Mouse (Mus musculus): Measurements from ENCODE around the gene Spag6.

The Spag6 gene

DNA sequence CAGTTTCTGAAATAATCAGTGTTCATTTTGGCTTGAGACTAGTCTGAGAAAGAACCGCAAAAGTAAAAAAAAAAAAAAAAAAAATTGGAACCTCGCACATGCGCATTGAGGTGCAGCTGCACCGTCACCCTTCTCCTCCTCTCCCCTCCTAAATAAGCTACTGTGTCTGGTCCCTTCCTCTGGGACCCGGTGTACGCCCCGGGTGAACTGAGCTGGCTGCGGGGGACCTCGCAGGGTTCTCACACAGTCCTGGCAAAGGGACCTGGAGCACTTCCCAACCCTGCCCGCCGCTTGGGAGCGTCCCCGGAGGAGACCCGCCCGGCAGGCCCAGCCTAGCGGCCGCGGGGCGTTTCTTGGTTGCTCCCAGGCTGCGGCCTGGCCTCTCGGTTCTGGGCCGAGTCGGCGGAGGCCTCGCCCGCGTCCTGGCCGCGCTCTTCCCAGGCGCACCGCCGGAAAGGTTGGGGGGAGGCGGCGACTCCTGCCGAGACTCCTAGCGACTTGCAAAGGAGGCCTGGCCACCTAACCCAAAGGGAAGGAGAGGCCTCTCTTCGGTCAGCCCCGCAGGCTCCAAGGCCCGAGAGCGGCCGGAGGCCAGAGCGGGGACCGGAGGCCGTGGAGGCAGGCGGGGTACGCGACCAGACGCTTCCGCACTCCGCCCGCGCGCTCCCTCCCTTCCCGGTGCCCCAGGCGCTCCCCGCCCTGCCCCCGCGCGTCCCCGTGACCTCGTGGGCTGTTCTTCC is at the start of gene Spag6:
Gene Spag6, plus strand, starts transcription at position 162 of the 740 bp plus-strand sequence.
- DNase-seq (ENCODE audit: low read depth) = no peak

DNA sequence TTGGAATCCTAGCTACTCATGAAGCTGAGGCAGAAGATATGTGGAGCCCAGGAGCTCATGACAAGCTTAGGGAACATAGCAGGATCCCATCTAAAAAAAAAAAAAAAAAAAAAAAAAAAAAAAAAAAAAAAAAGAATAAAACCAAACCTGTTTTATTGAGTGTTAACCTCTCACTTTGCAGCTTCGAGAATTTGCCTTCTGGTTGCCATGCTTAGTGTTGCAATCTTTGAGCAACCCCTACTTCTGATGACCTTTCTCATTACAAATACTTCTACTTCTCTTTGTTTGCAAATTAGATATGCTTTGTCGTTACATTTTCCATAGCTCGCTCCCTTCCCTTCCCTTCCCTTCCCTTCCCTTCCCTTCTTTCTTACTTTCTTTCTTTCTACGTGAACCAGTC is 45.3 kb upstream of the Spag6 start:
- no peak for DNase-seq (ENCODE audit: low read depth)

DNA sequence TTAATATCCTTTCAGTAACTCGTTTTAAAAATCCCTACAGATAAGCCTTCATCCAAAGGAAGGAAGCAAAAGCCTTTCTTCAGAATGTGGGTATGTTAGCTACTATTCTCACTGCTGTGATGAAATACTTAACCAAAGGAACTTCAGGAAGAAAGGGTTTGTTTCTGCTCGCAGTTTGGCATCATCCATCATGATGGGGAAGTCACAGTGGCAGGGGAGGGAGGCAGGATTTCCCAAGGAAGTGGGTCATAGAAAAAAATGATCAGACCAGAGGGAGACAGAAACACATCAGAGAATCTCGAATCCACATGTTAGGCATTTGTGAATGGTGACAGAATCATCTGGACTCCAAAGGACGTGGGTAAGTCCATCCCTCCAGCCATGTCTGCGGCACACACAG is 39.0 kb upstream of the Spag6 start:
- no peak for DNase-seq (ENCODE audit: low read depth)

GRCm38 (mm10) chr2:18664003-18664402 is 29.8 kb upstream of the Spag6 start:
- no peak for DNase-seq (ENCODE audit: low read depth)

GRCm38 (mm10) chr2:18671041-18671440 is 22.8 kb upstream of the Spag6 start:
- DNase-seq (ENCODE audit: low read depth) = no peak

- peak; percentile 68 for DNase-seq (ENCODE audit: low read depth)
Measured at GRCm38 (mm10) chr2:18672133-18672765, 21.6 kb upstream of the Spag6 start, which contains the start of gene Commd3. Commd3 (plus strand) TSS chr2:18672384.

- DNase-seq (ENCODE audit: low read depth) = no peak
Measured at GRCm38 (mm10) chr2:18672766-18673164, 21.1 kb upstream of the Spag6 start.

DNA sequence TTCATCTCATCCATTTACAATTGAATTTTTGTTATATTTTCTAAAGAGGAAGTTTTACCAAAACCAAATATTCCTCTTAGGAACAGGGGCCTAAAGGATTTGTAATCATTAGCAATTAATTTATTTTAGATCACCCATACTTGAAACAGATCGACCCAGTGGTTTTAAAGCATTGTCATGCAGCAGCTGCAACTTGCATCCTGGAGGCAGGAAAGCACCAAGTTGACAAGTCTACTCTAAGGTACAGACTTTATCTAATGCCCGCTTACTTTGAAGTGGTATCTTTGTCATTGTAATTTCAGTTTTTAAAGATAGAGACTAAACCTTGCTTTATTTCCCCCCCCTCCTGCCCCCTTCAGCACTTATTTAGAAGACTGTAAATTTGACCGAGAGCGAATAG is 20.1 kb upstream of the Spag6 start:
- no peak for DNase-seq (ENCODE audit: low read depth)

GRCm38 (mm10) chr2:18674193-18674902 is 19.5 kb upstream of the Spag6 start:
- DNase-seq (ENCODE audit: low read depth) = no peak

- no peak for DNase-seq (ENCODE audit: low read depth)
Measured at GRCm38 (mm10) chr2:18675681-18676456, 18.0 kb upstream of the Spag6 start.

GRCm38 (mm10) chr2:18676457-18676935 is 17.3 kb upstream of the Spag6 start:
- no peak for DNase-seq (ENCODE audit: low read depth)

DNA sequence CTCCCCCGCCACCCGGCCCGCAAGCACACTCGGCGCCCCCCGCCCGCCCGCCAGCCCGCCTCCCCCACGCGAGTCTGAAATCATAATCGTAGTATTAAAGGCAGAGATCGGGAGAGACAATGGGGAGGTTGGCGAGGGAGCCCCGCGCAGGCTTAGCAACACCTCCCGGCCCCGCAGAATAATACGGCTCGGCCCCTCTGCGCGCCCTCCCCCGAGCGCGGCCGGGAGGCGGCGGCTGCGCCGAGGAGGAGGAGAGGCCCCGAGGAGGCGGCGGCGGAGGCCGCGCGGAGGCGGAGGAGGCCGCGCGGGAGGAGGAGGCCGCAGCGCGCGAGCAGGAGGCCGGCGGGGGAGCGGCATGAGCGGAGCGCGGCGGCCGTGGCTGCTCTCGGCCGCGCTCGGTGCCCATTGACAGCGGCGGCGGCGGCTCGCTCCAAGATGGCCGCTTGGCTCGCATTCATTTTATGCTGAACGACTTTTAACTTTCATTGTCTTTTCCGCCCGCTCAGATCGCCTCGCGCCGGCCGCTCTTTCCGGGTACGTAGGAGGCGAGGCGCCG is 16.8 kb upstream of the Spag6 start, which contains the start of gene Bmi1:
Gene Bmi1, plus strand, starts transcription at position 83 of the 556 bp plus-strand sequence.
- DNase-seq (ENCODE audit: low read depth) = no peak

DNA sequence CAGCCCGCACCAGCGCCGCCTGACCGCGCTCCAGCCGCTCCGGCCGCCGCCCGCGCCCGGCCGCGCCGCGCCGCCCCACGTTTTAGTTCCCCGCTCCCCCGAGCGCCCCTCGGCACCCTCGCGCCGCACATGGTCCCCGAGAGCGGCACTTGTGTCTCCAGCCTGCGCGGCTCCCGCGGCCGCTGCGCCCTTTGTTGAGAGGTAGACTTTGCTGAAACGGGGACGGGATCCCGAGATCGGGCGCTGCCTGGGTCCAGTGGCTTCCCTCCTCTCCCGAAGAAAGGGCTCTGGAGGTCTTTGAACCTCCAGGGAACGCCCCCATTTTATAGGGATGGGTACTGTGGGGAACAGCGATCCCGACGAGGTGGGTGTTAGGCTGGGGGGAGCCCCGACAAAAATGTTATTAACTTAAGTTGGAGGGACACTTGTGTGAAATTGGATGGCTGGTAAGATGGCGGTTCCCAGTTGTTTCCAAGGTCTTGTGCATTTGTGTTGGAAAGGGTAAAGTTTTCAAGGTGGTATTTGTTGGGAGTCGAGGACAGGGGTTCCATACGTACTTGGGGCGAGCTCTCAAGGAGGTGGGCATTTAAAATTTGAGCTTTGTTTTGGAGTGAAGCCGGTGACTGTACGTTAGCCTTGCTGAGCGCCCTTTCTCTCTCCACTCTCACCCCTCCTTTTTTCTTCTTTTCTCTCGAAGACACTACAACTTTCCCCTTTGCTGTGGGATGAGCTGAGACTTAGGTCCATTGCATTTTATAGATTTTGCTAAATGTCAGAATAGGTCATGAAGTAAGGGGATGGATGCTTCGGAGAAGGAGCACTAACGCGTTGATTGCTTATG is 16.0 kb upstream of the Spag6 start:
- DNase-seq (ENCODE audit: low read depth) = no peak

DNA sequence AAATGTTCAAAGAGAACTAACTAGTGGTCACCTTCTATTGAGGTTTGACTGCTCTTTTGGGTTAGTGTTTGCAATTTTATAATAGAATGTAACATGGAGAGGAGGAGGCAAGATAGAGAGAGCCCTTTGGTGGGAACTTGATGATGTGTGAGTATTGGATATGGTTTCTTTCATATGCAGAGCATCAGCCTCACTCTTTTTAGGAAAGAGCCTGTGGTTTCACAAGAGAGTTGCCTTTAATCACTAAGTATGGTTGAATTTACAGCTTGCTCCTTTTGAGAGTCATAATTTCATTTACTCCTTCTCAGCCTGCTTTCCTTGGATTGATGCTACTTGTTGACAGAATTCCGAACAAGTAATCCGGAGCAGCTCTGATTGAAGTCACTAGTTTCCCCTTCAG is 14.1 kb upstream of the Spag6 start:
- DNase-seq (ENCODE audit: low read depth) = no peak

DNA sequence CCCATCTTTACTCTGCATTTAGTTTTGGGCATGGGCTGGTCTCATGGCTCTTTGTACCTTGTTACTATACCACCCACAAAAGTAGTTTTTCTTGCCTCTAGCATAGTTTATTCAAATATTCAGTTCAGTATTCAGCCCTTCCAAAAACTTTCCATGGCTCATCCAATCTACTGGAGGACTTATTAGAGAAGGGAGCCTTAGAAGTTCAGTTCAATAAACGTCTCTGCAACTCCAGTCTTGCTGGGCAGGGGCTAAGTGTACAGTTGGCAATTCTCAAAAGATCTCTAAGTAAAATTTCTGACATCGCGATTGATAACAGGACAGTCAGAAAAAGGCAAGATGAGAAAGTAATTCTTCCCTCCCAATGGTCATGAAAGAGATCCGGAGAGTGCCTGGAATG is 13.3 kb upstream of the Spag6 start:
- no peak for DNase-seq (ENCODE audit: low read depth)

DNA sequence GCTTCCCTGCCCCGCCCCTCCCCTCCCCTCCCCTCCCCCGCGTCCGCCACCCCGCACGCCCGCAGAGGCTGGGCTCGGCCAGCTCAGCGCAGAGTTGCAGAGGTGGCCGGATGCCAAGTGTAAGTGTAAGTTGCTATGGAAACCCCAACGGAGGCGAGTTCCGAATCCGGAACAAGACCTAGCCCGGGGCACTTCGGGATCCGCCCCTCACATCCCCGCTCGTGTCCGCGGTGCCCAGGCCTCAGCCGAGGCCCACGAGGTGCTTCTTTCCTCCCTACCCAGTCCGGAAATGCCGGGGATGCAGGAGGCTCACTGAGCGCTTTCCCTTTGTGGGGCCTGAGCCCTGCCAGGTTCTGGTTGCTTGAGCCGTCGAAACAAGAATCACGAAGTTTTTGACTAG is 12.9 kb upstream of the Spag6 start:
- DNase-seq (ENCODE audit: low read depth) = no peak

- no peak for DNase-seq (ENCODE audit: low read depth)
Measured at GRCm38 (mm10) chr2:18684062-18684461, 9.8 kb upstream of the Spag6 start.

- DNase-seq (ENCODE audit: low read depth) = no peak
Measured at GRCm38 (mm10) chr2:18686386-18686785, 7.4 kb upstream of the Spag6 start.

DNA sequence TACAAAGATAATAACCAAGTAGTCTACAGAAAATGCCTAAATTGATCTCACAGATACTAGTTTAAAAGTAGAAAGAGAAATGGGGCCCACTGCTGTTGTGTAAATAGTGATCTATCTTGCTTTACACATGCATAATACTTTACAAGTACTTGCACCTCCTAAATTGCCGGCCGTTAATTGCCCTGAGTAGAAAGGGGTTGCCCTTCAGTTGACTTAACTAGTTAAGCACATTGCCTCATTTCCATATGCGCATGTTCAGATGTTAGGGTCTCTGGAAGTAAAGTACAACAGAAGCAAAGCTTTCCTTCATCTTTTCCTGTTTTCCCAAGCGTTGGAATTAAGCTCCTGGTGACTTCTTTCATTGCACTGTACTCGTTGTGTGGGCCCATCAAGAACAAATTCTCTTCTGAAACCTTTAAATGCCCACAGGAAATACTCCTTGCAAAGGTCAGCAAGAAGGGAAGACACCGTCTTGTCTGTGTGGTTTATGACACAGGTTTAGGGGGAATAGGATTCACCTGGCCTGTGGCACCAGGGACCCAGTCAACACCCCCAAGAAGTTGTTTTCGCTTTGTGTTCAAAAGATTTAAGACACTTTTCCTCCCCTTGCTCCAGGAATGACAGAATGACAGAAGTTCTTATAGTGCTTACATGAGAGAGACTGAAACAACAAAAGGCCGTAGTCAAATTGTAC is 6.9 kb upstream of the Spag6 start:
- no peak for DNase-seq (ENCODE audit: low read depth)

- no peak for DNase-seq (ENCODE audit: low read depth)
Measured at GRCm38 (mm10) chr2:18687671-18688170, 6.1 kb upstream of the Spag6 start.

Measured in c-Kit-positive CD71-positive TER-119-negative erythroid progenitor cells, embryonic 14.5 days (primary cell).